In the genomic region with DNA sequence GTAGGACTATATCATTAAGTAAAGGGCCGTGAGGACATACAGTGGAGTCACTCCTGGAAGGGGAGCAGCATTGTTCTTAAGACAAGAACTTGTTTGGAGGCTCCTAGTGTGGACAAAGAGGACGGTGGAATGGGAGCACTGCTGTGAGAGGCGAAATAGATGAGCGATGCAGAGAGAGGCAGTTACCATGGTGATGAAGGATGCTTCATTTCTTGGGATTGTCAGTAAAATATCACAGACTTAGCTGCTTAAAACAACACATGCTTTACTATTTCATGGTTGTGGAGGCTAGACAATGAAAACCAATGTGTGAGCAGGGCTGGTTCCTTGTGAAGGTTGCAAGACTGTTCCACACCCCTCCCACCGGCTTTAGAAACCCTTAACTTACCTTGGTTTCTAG, we compare ENCODE assay signal across 26 mouse cellular contexts. TPM values are rescaled to one million over a fixed set of nuclear protein-coding genes. Genes with fewer than 3 reads are reported as not detected.
DNase-seq lines count a peak whose midpoint lies in the region; ATAC-seq and TF ChIP-seq lines count a peak whose summit lies in the region.
"Had no signal": no experiment of that assay in that cellular context is flagged by ENCODE, and none has a peak within 500 bp of the region (broad histone marks: within the 10 kb centered on the region; RNA-seq: fewer than 3 reads in every experiment).

No protein-coding gene starts in this region.

- no peak overlapping the region for H3K4me3 ChIP-seq in forebrain, embryonic 14.5 days (ENCODE audit: low read depth, low read length)
- H3K4me3 ChIP-seq in forebrain, embryonic 10.5 days: no peak overlapping the region
- H3K4me3 ChIP-seq in layer of hippocampus, adult 2 months: no peak overlapping the region
- H3K4me3 ChIP-seq in midbrain, embryonic 15.5 days: no peak overlapping the region
- H3K4me3 ChIP-seq: embryonic facial prominence, embryonic 12.5 days; heart, embryonic 12.5 days; hindbrain, embryonic 12.5 days; limb, embryonic 10.5 days; liver, embryonic 15.5 days; lung, embryonic 15.5 days; megakaryocyte, embryonic 14.5 days had no signal

- H3K4me1 ChIP-seq in forebrain, embryonic 14.5 days (ENCODE audit: control insufficient read depth, insufficient read depth, low read length): no peaks in the 10 kb centered on the region
- H3K4me1 ChIP-seq in forebrain, embryonic 10.5 days: peaks cover 8% of the 10 kb centered on the region
- no peaks in the 10 kb centered on the region for H3K4me1 ChIP-seq in midbrain, embryonic 15.5 days
- H3K4me1 ChIP-seq: embryonic facial prominence, embryonic 12.5 days; heart, embryonic 12.5 days; liver, embryonic 15.5 days; lung, embryonic 15.5 days; megakaryocyte, embryonic 14.5 days had no signal

- TF ChIP-seq CTCF in layer of hippocampus, adult 2 months (conservative IDR thresholded peaks at IDR 0.05): no peak
- no peak for TF ChIP-seq CTCF in brain, embryonic 14.5 days (IDR thresholded peaks at IDR 0.05; ENCODE audit: borderline replicate concordance, extremely low read depth, insufficient read depth, insufficient read length)

- no peak overlapping the region for H3K4me2 ChIP-seq in forebrain, embryonic 14.5 days (ENCODE audit: low read length)
- no peak overlapping the region for H3K4me2 ChIP-seq in midbrain, embryonic 15.5 days
- H3K4me2 ChIP-seq: embryonic facial prominence, embryonic 12.5 days; heart, embryonic 12.5 days; hindbrain, embryonic 12.5 days; liver, embryonic 15.5 days; lung, embryonic 15.5 days had no signal

- no peaks in the 10 kb centered on the region for H3K27me3 ChIP-seq in forebrain, embryonic 14.5 days (replicated peaks; ENCODE audit: control insufficient read depth, insufficient read depth, low read length)
- H3K27me3 ChIP-seq in forebrain, embryonic 10.5 days (ENCODE audit: poor library complexity, severe bottlenecking): no peaks in the 10 kb centered on the region
- no peaks in the 10 kb centered on the region for H3K27me3 ChIP-seq in midbrain, embryonic 15.5 days (replicated peaks)
- H3K27me3 ChIP-seq: embryonic facial prominence, embryonic 12.5 days; heart, embryonic 12.5 days; hindbrain, embryonic 12.5 days; liver, embryonic 15.5 days; lung, embryonic 15.5 days had no signal

- no peak overlapping the region for H3K9ac ChIP-seq in forebrain, embryonic 14.5 days (ENCODE audit: low read length)
- no peak overlapping the region for H3K9ac ChIP-seq in midbrain, embryonic 15.5 days
- H3K9ac ChIP-seq: embryonic facial prominence, embryonic 12.5 days; heart, embryonic 12.5 days; hindbrain, embryonic 12.5 days; liver, embryonic 15.5 days; lung, embryonic 15.5 days had no signal

- no peak overlapping the region for H3K27ac ChIP-seq in forebrain, embryonic 14.5 days (ENCODE audit: low read depth, low read length)
- H3K27ac ChIP-seq in forebrain, embryonic 10.5 days: no peak overlapping the region
- 0 out of 2 replicates have a peak overlapping the region, but pooled peaks have one; percentile 18 for H3K27ac ChIP-seq in layer of hippocampus, adult 2 months
- H3K27ac ChIP-seq in midbrain, embryonic 15.5 days: no peak overlapping the region
- H3K27ac ChIP-seq: embryonic facial prominence, embryonic 12.5 days; hindbrain, embryonic 12.5 days; kidney, postnatal 0 days; limb, embryonic 10.5 days; liver, embryonic 15.5 days; lung, embryonic 15.5 days; stomach, postnatal 0 days had no signal

- no peaks in the 10 kb centered on the region for H3K9me3 ChIP-seq in forebrain, embryonic 14.5 days (replicated peaks; ENCODE audit: control insufficient read depth, low read length)
- no peaks in the 10 kb centered on the region for H3K9me3 ChIP-seq in forebrain, embryonic 10.5 days
- no peaks in the 10 kb centered on the region for H3K9me3 ChIP-seq in midbrain, embryonic 15.5 days
- H3K9me3 ChIP-seq: embryonic facial prominence, embryonic 12.5 days; heart, embryonic 12.5 days; hindbrain, embryonic 12.5 days; limb, embryonic 10.5 days; liver, embryonic 15.5 days; lung, embryonic 15.5 days had no signal

- no peak for TF ChIP-seq POLR2A in brain, embryonic 14.5 days (IDR thresholded peaks at IDR 0.05; ENCODE audit: borderline replicate concordance, extremely low read depth, insufficient read depth, insufficient read length, poor library complexity, severe bottlenecking)

- DNase-seq in forebrain, embryonic 14.5 days (ENCODE audit: low spot score): peak; percentile 52
- DNase-seq in forebrain, embryonic 10.5 days (ENCODE audit: extremely low spot score, low spot score): no peak
- DNase-seq in layer of hippocampus, adult 2 months (ENCODE audit: low spot score in 2 of 2): peak in 1 of 2 experiments; percentile 61
- no peak for DNase-seq in layer of hippocampus, adult 8-10 months (ENCODE audit: low spot score in 2 of 2)
- DNase-seq in brain, embryonic 14.5 days (ENCODE audit: low read depth): peak; percentile 64
- no peak for DNase-seq in urinary bladder, postnatal 14 days (ENCODE audit: low spot score)
- DNase-seq in left cerebral cortex, adult 11 months (ENCODE audit: low spot score): no peak
- DNase-seq: adrenal gland, postnatal 25 days; cerebellum, adult 11-12 months; cerebellum, postnatal 14 days; heart, postnatal 14 days; kidney, adult 2 months; liver; lung, postnatal 36 days; thymus, adult 2 months; thymus, postnatal 4 days had no signal

- 73% methylated on average over 5 of the region's 5 CpGs for WGBS in forebrain, embryonic 14.5 days
- WGBS in forebrain, embryonic 10.5 days: 81% methylated on average over 5 of the region's 5 CpGs
- WGBS in midbrain, embryonic 15.5 days: 56% methylated on average over 5 of the region's 5 CpGs

- ATAC-seq in forebrain, embryonic 14.5 days: peak; percentile 62; the same call in 1 of the 2 replicates
- peak; percentile 70 for ATAC-seq in midbrain, embryonic 15.5 days (replicated peaks)

- no peaks in the 10 kb centered on the region for H3K36me3 ChIP-seq in forebrain, embryonic 14.5 days (ENCODE audit: control insufficient read depth, insufficient read depth, low read length)
- no peaks in the 10 kb centered on the region for H3K36me3 ChIP-seq in forebrain, embryonic 10.5 days (replicated peaks)
- no peaks in the 10 kb centered on the region for H3K36me3 ChIP-seq in midbrain, embryonic 15.5 days (replicated peaks)
- H3K36me3 ChIP-seq: embryonic facial prominence, embryonic 12.5 days; heart, embryonic 12.5 days; hindbrain, embryonic 12.5 days; limb, embryonic 10.5 days; liver, embryonic 15.5 days; lung, embryonic 15.5 days had no signal

RNA-seq across cellular contexts. Expression of gene Smim20, which starts 27.7 kb away (rescaled TPM):
- 68.1 and 95.4 TPM in 2 replicates for polyA plus RNA-seq in forebrain, embryonic 14.5 days (2014; fragmentation: Nextera tagmentation; extraction: Ambion mirVana)
- 68.0 and 72.6 TPM in 2 replicates for polyA plus RNA-seq in forebrain, embryonic 10.5 days (2016; fragmentation: Nextera tagmentation; extraction: Ambion mirVana)
- 10 to 100 TPM; 41.1 to 43.7 TPM for total RNA-seq in layer of hippocampus, adult 2 months (2021)
- total RNA-seq in layer of hippocampus, adult 8-10 months (2022): 10 to 100 TPM; 39.2 to 46.5 (median 44.4) TPM
- polyA plus RNA-seq in brain, embryonic 14.5 days (2012; rRNA removed): 47.0 and 51.3 TPM in 2 replicates
- polyA plus RNA-seq in midbrain, embryonic 15.5 days (2015; fragmentation: Nextera tagmentation; extraction: Ambion mirVana): 67.8 and 69.4 TPM in 2 replicates

Comparison
In these comparisons a context has a peak if more than half of its experiments do, and no peak if none do; other contexts are left out.
1. DNase-seq: peak in forebrain, embryonic 14.5 days (single experiment) and brain, embryonic 14.5 days (single experiment); none in forebrain, embryonic 10.5 days (single experiment), layer of hippocampus, adult 8-10 months (0 of 2), urinary bladder, postnatal 14 days (single experiment) and left cerebral cortex, adult 11 months (single experiment).